Mouse (Mus musculus): ENCODE results near the gene Tbc1d1.
"Not testable (repeated sequence)": the region's sequence is repeated elsewhere in the genome, so short reads cannot be mapped to it uniquely, and the experiment has no call there.

Tbc1d1 gene

GRCm38 (mm10) chr5:64313481-64313880 lies 157.4 kb downstream of the Tbc1d1 start:
- no peak for DNase-seq (ENCODE audit: low read depth, low spot score)

- DNase-seq (ENCODE audit: low read depth, low spot score): no peak
These were observed 158.4 kb downstream of the Tbc1d1 start for GRCm38 (mm10) chr5:64314288-64315052.

- no peak for DNase-seq (ENCODE audit: low read depth, low spot score)
These were observed 159.0 kb downstream of the Tbc1d1 start for GRCm38 (mm10) chr5:64315088-64315487.

- no peak for DNase-seq (ENCODE audit: low read depth, low spot score)
These were observed 167.2 kb downstream of the Tbc1d1 start for GRCm38 (mm10) chr5:64323286-64323685.

DNA sequence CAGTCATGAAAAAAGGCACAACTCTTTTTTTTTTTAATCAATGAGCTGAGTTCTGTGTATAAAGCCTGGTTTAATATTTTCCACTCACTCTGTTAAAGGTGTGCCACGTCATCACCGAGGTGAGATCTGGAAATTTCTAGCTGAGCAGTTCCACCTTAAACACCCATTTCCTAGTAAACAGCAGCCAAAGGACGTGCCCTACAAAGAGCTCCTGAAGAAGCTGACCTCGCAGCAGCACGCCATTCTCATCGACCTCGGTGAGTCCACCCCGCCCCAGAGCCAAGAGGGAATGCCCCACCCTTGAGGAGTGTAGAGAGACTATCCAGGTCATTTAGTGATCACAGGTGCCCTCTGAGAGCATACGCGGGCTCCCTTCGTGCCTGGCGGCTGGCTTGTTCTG lies 168.2 kb downstream of the Tbc1d1 start:
- DNase-seq (ENCODE audit: low read depth, low spot score): no peak

- no peak for DNase-seq (ENCODE audit: low read depth, low spot score)
These were observed 168.8 kb downstream of the Tbc1d1 start for GRCm38 (mm10) chr5:64324920-64325319.

DNA sequence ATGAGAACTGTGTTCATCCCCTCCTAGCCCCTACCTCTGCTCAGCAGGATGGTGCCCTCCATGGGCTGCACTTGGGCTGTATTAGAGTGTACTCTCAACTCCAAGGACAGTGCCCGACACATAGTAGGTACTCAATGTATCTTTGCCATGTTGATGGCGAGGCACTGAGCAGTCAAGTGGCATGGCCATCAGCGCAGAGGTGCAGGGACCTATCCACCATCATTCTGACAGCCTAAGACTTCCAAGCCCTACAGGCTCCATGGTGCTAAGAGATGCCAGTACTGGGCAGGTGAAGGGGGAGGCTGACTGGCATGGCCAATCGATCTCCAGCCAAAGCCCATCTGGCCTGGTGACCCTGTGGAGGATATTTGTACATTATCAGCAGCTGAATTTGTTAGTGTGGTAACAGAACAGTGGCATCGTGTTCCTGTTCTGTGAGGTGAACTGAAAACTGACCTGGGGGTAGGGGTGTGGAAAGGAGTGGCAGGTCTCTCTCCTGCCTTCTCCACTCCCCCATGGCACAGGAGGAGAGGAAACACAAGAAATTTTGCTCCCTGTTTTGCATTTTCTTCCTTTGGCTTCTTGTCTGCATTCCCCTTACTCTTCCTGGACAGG lies 169.7 kb downstream of the Tbc1d1 start:
- DNase-seq (ENCODE audit: low read depth, low spot score): no peak

DNA sequence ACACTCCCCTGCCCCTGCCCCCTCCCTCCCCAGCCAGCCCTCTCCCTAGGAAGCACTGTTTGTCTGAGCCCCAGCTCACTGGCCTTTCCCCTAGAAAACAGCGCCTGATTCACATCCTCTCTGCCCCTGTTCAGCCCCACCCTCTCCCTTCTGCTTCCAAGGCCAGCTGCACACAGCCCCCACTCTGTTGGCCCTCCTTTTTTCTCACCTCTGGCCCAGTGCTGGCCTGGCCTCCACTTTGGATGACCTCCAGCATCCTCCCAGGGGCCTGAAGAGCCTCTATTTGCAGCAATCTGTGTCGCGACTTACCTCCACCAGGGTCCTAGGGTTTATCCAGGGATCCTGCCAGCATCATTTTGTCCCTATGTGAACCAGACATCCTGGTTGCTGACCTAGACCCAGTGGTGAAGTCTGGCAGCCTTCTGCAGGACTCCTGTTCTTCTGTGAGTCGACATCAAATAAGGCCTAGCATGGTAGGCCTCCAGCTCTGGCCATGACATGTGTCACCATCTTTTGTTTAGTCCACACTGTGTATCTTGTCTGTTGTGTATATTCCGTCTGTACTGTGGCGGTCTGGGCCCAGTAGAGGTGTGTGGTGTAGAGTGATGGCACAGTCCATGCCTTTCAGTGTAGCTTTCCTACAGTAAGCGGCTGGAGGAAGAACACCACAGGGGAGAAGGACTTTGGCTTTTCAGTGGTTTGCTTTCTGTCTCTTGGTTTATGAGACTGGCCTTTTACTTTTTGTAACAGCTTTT lies 170.5 kb downstream of the Tbc1d1 start:
- no peak for DNase-seq (ENCODE audit: low read depth, low spot score)

- DNase-seq (ENCODE audit: low read depth, low spot score): no peak
These were observed 171.3 kb downstream of the Tbc1d1 start for GRCm38 (mm10) chr5:64327212-64327902.

DNA sequence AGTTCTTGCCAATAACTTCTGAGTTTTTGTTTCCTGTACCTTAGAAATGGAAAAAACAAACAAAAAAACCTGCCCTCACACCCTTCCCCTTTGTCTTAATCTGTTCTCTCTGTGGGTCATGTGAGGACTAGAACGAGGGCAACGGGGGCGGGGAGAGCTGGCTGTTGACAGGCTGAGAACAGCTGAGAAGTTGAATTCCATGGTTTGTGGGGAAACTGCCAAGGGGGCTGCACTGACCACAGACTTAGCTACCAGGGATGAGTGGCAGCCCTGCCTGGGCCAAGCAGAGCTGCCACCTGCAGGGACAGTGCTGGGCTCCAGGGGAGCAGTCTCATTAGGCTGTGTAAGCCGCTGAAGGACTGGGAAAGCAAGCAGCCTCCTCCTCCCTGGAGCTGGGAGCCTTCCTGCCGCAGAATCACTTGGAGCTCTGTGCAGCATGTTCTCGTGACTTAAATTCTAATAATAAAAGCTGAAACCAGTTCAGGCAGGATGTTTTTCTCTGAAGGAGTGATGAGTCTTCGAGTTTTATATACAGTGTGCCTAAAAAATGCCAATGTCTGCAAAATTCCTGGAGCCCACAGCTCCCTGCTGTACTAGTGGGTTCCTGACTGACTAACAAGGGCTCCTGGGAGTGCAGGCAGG lies 180.8 kb downstream of the Tbc1d1 start:
- DNase-seq (ENCODE audit: low read depth, low spot score): no peak

GRCm38 (mm10) chr5:64338795-64339194 lies 182.7 kb downstream of the Tbc1d1 start:
- DNase-seq (ENCODE audit: low read depth, low spot score): not testable (repeated sequence)

- DNase-seq (ENCODE audit: low read depth, low spot score): no peak
These were observed 184.3 kb downstream of the Tbc1d1 start for GRCm38 (mm10) chr5:64340366-64340765.

GRCm38 (mm10) chr5:64341671-64342070 lies 185.6 kb downstream of the Tbc1d1 start:
- DNase-seq (ENCODE audit: low read depth, low spot score): no peak

DNA sequence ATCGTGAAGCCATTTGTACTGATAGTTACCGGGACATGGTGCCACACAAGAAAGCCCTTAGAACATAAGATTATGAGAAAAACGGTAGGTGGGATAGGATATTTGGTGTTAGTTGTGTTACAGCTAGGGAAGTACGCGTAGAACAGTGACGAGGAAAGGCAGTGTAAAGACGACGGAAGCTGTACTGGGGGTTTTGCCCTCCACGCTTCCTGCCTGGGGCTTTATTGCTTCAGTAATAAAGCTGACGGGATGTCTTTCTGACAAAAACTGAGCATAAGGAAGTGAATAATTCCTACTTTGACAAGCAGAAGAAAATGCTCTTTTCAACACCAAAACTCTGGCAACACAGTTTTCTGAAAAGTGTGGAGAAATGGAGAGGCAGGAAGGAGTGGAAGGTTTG lies 186.0 kb downstream of the Tbc1d1 start:
- no peak for DNase-seq (ENCODE audit: low read depth, low spot score)

DNA sequence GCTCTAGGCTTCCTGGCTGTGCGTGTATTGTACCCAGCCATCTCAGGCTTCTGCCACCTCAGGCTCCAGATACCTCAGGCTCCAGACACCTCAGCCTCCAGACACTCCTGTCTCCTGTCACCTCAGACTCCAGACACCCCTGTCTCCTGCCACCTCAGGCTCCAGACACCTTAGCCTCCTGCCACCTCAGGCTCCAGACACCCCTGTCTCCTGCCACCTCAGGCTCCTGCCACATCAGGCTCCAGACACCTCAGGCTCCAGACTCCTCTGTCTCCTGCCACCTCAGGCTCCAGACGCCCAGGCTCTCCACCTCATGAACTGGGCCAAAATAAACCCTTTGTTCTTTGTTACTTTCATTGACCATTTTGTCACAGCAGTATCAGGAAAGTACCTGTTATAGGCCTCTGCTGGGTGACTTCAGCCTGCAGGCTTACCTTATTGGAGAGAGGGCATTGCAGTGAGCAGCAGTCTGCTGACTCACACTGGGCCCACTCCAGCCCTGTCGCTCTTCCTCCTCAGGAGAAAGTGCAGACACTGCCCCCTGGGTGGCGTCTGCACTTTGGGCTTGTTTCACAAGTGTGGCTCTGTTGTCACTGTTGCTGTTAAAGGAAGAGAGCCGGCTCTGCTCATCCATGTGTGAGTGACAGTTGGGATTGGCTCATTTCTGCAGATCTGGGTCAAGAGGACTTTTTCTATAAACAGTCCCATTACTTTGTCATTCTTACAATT lies 188.0 kb downstream of the Tbc1d1 start:
- DNase-seq (ENCODE audit: low read depth, low spot score): no peak

- DNase-seq (ENCODE audit: low read depth, low spot score): no peak
These were observed 189.2 kb downstream of the Tbc1d1 start for GRCm38 (mm10) chr5:64345181-64345735.

GRCm38 (mm10) chr5:64345761-64346160 lies 189.7 kb downstream of the Tbc1d1 start:
- no peak for DNase-seq (ENCODE audit: low read depth, low spot score)

GRCm38 (mm10) chr5:64346343-64346885 lies 190.3 kb downstream of the Tbc1d1 start:
- DNase-seq (ENCODE audit: low read depth, low spot score): no peak

DNA sequence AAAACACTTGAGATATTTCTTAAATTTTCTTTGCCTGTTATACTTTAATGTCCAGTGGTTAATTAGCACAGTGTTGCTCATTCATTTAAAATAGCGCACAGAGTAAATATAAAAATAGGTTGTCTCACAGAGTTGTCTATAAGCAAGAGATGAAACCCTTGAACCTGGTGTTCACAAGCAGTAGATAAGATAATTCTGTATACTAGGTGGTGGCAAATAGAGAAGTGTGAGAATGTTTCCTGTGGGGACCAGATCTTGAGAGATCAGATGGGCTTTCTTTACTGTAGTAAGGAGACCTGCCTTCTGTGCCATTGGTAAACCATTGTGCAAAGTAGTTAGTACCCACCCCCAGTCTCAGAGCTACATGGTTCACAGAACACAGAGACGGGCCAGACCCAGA lies 192.1 kb downstream of the Tbc1d1 start:
- DNase-seq (ENCODE audit: low read depth, low spot score): no peak

GRCm38 (mm10) chr5:64348780-64349179 lies 192.7 kb downstream of the Tbc1d1 start:
- DNase-seq (ENCODE audit: low read depth, low spot score): no peak

All from WW6 (cell line).